8 mouse cellular contexts compared by ENCODE assay signal in genomic region chr10:77581408-77582284, GRCm38 (mm10). TPM values are rescaled to one million over a fixed set of nuclear protein-coding genes. Genes with fewer than 3 reads are reported as not detected.
A peak's percentile ranks its signal among the peaks of the same experiment; 100 is the strongest.
DNase-seq lines count a peak whose midpoint lies in the region; ATAC-seq lines count a peak whose summit lies in the region.

TSS of gene Pttg1ip (plus strand) at chr10:77581720.

- peak; percentile 98 for ATAC-seq in hindbrain, embryonic 12.5 days (ENCODE audit: low FRiP score)

- H3K27ac ChIP-seq in hindbrain, embryonic 12.5 days = peak within 1 kb of the TSS; percentile 92

- under 1% methylated on average over 64 of the region's 64 CpGs for WGBS in hindbrain, embryonic 12.5 days

- H3K36me3 ChIP-seq in hindbrain, embryonic 12.5 days = no peaks in the 10 kb centered on the region

- peak within 1 kb of the TSS; percentile 88 for H3K9ac ChIP-seq in hindbrain, embryonic 12.5 days

- peak within 1 kb of the TSS; percentile 90 for H3K4me3 ChIP-seq in hindbrain, embryonic 12.5 days

- peak; percentile 99 for DNase-seq in NIH3T3 (ENCODE audit: low read depth)
- peak; percentile 97 to 99 for DNase-seq in cerebellum, postnatal 10 days
- peak; percentile 93 for DNase-seq in frontal cortex, postnatal 10 days (ENCODE audit: low spot score in 2 of 2)
- DNase-seq in layer of hippocampus, postnatal 14 days (ENCODE audit: low spot score in 2 of 2) = peak; percentile 90 to 96
- DNase-seq in lung, postnatal 14 days = peak; percentile 96
- DNase-seq in retina, adult 2 months (ENCODE audit: low read depth, low spot score) = peak; percentile 94
- peak; percentile 93 to 97 for DNase-seq in thymus, postnatal 36 days

- H3K4me1 ChIP-seq in hindbrain, embryonic 12.5 days = peaks cover 23% of the 10 kb centered on the region

- peak within 1 kb of the TSS; percentile 90 for H3K4me2 ChIP-seq in hindbrain, embryonic 12.5 days (replicated peaks)

- no peaks in the 10 kb centered on the region for H3K9me3 ChIP-seq in hindbrain, embryonic 12.5 days (replicated peaks)

- H3K27me3 ChIP-seq in hindbrain, embryonic 12.5 days = no peaks in the 10 kb centered on the region

RNA-seq across cellular contexts. Expression of gene Pttg1ip, which starts in this region (rescaled TPM):
- 77.2 and 78.8 TPM in 2 replicates for polyA plus RNA-seq in hindbrain, embryonic 12.5 days (2016; fragmentation: Nextera tagmentation; extraction: Ambion mirVana)
- 10 to 100 TPM; 77.4 to 79.9 TPM for total RNA-seq in layer of hippocampus, postnatal 14 days (2021)

Comparison
In these comparisons a context has a peak if more than half of its experiments do, and no peak if none do; other contexts are left out.
1. Peak in every context shown above with its lines: DNase-seq, ATAC-seq, H3K4me3 ChIP-seq and H3K27ac ChIP-seq.